Mouse (Mus musculus) olfactory bulb, adult 2 months (tissue): Measurements from ENCODE around the gene Trip6.

ENCODE experiments used
- CTCF ChIP-seq: fragments of 200-500 bp; IDR thresholded peaks from 2 replicates; pipeline ENCODE4 v1.5.1; 2012; ENCODE audit warnings: low read depth, mild to moderate bottlenecking, low read length, moderate library complexity; ENCODE audit not compliant: insufficient read depth
- POLR2A ChIP-seq: fragments of 200-500 bp; IDR thresholded peaks from 2 replicates; pipeline ENCODE4 v1.6.1; 2012; ENCODE audit warnings: mild to moderate bottlenecking, low read depth, low read length, moderate library complexity; ENCODE audit not compliant: insufficient read depth

DNA sequence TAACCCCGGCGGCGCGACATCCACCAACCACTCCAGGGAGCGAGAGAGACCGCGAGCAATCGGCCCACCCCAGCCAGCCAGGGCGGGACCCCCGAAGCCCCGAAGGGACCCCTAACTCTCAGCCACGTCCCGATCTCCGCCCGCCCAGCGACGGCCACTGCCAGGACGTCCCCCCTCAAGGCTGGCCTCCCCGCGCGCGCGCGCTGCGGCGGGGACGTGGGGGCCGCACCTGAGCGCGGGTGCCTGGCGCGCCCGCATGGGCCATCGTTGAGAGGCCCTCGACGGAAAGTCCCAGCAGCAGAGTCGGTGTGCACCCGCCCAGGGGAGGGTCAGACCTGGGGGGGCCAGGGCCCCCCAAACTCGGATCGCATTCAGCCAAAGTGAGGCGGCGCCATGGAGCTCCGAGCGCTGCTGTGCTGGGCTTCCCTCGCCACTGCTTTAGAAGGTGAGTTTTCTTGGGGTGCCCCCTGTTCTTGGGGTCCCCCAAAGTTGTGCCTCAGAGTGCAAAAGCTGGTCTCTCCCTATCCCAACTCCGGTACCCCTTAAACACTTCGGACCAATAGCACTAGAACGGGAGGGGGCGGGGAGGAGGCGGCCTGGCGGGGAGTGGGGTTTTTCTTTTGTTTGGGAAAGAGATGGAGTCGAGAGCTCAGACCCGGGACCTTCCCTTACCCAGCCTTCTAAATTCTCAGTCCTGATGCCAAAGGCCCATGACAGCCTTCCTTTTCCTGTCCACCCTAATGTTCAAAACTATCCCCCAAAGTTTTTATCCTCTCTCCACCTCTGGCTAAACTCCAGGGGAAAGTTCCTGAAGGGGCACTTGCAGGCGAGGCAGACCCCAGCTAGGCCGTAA is 36.2 kb upstream of the Trip6 start:
- no peak for TF ChIP-seq CTCF
- no peak for TF ChIP-seq POLR2A
